Mouse (Mus musculus) adrenal gland, postnatal 36 days (tissue): ENCODE results near the gene Dusp13. TPM values are rescaled to one million over a fixed set of nuclear protein-coding genes. Genes with fewer than 3 reads are reported as not detected.

Experiments used
- DNase-seq, 2 experiments: peaks; one replicate each; pipeline ENCODE4 v3.0.0; 2021; ENCODE audit warnings: mixed read lengths in 1 of 2
- total RNA-seq, 2 experiments: library from RNA; stranded (reverse); gene quantifications; 2 replicates each; pipeline ENCODE4 v1.2.3; 2021

Gene Dusp13
- total RNA-seq, 2 experiments from 2014 or later, result 0.33 to 0.63 TPM

DNA sequence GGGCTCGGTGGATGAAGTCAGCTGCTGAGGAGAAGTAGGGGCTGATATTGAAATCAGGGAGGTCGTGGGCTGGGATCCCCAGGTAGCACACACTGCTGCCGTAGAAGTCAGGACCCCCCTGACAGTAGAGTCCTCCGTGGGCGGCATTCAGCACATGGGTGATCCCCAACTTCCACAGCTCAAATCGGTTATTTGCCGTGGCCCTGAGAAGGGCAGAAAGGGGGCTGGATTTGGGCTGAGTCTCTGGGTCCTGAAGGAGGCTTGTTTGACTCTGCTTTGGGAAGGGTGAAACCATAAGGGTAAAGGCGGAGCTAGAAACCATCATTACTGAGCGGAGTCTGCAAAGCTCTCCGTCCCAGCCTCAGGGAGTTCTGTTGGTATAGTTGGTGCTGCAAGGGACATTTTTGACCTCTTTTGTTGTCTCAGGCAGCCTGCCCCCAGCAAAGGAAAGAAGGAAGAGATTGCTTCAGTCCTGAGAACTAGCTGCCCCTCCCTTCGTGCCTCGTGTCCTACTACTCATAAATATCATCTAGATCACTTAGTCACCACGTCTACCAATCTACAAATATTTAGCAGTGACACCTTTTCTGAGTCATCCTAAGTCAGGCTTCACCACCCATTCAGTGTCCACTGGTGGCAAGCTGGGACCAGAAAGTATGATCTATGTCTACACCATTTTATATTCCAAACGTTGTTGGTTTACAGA, 3.4 kb downstream of the Dusp13 start:
- no peak for DNase-seq

DNA sequence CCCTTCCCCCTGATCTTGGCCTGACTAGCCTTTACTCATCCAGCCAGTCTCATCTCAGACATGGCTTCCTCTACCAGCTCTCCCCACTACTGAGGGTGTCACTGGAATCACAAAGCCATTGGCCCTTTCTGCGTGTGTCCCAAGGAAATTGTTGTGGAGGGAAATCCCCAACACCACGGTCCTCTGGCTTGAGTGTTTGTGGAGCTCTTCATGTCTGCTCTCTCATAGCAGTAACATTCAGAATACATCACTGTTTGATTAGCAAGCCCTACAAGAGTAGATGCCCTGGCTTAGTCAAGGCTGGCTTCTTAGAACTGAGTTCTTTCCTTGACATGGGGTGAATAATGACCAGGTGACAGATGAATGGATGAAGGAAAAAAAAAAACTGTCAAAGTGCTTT, 4.1 kb downstream of the Dusp13 start:
- no peak for DNase-seq

DNA sequence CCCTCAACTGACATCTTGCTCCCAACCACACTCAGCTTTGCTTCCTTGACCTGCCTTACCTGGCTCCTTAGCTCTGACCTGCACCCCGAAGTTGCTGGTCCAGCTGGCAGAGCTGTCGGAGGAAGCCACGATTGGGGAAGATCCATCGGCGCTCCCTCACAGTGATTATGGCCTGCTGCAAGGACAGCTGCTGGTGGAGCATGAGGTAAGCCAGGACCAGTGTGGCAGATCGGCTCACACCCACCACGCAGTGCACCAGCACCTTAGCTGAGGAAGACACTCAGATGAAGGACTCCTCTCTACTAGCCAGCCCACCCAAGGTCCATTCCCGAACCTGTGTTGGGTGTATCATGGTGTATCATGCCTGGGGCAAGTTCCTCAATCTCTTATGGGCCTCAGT, 4.7 kb downstream of the Dusp13 start:
- no peak for DNase-seq

DNA sequence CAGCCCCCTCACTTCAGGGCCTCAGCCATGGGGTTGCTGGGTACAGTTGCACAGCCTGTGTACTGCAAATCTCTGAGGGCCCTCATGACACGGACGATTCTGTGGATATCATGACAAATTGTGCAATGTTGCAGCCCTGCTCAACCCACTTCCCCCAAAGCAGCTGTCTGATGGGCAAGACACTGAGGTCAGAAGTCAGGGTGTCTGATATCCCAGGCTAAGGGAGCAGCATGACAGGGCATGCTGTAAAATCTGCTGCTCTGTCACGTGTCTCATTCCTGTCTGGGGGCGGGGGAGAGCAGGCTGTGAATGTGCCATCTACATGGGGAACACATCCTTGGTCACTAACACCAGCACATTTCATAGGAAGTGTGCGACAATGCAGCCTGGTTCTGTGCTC, 5.8 kb downstream of the Dusp13 start:
- no peak for DNase-seq

DNA sequence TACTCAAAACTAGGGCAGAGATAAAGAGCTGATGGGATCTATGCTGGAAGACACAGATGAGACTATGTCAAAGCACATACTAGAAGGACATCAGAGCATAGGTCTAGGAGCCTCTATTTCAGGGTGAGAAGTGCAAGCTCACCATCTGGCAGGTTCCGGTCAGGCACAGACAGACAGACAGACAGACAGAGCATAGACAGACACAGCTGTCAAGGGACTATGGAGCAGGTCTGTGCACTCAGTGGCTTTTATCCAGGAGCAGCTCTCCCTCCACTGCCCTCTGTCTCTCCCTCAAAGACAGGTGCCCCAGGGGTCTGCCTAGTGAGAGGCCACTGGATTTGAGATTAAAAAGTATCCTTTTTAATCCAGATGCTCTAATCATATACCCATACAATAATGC, 6.8 kb downstream of the Dusp13 start:
- DNase-seq, result no peak

DNA sequence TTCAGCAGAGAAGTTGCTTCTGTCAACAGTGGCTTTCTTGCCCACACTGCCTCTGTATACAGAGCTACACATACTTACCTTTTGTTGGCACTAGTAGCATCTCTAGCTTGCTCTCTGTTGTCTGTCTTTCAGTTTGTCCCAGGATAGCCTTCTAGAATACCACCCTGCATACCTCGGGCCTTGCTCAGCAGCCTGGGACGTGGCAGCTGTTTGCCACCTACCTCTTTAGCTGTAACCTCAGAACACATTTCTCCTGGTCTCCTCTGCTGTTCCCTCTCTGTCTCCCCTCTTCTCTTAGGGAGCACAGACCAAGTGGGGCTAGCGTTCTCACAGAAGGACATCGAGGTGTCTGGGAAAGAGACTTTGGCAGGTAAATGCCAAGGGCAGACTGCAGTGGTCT, 8.5 kb downstream of the Dusp13 start:
- no peak for DNase-seq

DNA sequence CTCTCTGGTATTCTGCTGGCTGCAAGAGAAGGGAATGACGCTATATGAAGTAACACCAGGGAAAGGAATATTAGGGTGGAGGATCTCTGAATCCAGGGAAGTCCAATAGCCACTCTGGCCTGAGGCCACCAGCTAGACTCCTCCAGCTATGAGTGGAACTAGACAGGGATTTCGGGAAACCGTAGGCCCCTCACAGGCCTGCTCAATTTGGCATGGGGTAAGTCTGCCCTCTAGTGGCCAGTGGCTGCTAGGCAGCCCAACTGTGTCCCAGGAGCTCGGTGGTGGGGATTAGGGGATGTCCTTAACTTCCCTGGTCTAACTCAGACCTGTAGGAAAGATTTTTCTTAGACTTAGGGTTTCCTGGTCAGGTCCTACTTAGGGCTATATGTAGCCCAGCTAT, 9.2 kb downstream of the Dusp13 start:
- DNase-seq, result peak; percentile 85 to 86

DNA sequence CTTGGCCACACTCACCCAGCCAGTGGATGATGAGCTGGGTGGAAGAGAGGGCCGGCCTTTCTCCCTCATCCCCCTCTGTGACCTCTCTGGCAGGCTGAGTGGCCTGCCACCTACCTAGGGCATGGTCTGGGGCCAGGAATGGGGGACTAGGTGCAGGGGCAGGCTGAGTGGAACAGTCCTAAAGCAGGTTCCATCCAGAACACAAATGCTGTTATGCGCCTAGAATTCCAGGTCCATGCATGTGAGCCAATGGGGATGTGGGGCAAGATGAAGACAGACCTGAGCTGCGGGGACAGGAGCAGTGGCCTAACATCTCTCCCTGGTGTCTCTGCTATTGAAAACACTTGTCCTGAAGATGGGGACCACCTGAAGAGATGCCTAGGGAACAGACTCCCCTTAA, 9.7 kb downstream of the Dusp13 start:
- DNase-seq, result no peak

DNA sequence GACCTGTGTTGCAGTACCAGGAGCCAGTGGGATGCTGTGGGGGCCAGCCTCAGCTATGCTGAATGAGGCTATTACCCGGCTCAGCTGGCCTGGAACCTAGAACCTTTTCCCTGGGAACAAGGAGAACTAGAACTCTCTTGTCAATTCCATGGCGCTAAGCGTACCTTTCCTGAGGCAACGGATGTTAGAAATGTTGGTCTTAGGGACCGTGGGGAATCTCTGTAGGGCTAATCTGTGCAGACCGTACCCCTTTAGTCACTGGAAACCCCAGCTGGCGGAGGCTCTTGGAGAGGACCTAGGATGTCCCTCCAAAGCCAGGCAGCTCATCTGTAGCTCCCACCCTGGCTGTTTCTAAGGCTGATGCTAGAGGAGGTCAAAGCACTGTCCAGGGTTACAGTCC, 10.6 kb downstream of the Dusp13 start:
- no peak for DNase-seq

DNA sequence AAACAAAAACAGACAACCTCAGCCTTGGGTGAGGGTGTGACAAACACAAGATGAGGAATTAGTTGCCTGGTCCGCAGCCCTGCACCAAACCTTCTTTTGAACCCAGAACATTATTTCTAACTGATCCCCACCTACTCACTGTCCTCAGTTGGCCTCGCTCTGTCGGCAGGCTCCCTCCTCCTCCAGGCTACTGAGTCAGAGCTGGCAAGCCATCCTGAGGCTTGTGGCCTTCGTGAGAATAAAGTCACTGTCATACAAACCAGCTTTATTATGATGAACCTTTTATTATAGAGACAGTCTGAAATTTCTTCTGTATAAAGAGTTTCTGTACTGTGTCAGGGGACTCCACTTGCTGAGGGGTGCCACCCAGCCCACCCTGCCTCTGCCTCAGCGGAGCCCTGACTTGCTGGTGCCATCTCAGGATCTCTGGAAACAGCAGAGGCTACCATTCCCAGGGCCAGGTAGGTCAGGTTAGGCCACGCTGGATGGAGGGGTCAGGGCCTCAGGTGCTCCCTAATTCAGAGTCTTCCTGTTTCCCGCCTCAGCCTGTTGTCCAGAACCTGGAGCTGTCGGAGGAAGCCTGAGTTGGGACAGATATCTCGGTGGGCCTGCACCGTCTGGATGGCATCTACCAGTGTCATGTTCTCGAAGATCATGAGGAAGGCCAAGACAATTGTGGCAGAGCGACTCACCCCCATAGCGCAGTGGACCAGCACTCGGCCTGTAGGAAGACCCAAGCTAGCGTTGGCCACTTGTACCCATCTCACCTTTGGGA, 17.7 kb downstream of the Dusp13 start:
- DNase-seq, result peak in 1 of 2 experiments; percentile 41

DNA sequence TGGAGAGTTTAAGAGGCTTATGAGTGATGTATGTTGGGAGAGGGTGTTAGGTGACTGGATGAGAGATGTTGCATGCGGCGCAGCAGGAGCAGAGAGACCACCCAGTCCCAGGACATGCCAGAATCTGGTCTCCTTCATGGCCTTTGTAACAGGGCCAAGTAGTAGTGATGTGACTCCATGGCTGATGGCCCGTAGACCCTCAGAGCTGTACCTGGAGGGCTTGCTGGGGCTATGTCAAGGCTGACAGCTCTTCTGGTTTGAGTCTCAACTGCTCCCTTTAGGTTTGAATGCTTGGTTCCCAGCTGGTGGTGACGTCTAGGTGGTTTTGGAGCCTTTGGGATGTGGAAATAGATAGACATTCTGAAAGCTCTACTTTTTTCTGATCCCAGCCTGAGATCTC, 21.0 kb downstream of the Dusp13 start:
- no peak for DNase-seq

DNA sequence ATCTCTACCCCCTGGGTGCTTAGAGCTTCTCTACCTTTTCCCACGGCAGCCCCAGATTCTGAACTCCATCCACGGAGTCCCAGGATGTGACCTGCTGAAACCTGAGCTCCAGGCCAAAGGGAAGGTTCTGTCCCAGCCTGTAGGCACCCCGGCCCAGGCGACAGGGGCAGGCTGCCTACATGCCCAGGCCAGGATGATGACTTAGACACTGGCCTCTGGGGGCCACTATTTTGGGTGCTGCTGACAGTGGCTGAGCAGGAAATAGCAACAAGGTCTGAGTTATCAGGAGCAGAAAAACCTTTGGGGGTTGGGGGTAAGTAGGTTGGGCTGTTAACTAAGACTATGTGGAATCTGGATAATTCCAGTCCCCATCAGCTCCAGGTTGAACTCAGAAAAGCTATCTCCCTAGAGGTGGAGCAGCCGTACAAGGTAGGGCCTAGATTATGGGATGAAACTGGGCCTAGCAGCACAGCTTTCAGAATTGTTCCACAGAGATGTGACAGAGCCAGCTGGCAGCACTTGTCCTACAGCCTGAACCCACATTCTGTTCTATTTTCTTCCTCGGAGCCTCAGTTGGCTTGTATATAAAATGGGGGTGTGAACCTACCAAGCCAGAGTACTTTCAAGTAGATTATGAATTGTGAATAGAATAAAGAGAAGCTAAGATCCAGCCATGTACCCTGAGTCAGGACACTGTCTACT, 21.8 kb downstream of the Dusp13 start:
- no peak for DNase-seq

DNA sequence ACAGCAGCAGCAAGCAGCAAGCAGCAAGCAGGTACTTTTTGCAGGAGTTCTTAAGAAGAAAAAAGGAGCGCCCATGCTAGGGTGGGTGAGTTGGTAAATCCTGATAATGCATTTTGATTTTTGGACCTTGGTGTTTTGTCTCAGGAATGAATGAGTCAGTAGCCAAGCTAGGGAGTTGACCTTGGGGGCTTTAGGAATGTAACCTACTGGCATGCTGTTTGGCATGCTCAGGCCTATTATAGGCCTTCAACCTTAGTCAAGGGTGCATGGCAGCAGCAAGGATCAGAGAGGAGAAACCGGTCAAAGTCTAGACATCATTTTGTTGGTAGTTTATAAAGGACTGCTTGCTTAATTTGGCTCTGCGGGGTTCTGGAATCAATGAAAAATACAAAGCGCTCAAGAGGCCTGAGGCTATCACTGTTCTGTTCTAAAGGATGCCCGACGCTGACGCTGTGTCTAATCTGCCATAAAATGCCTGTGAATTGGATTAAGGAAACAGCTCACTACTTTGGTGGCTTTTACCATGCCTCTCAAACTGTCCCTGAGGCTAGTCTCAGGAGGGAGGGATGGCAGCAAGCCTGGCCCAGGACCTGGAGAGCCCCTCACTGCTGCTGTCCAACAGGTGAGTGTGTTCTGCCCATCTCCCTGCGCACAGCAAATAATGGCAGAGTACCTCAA, 28.8 kb downstream of the Dusp13 start:
- DNase-seq, result peak; percentile 16 to 35

DNA sequence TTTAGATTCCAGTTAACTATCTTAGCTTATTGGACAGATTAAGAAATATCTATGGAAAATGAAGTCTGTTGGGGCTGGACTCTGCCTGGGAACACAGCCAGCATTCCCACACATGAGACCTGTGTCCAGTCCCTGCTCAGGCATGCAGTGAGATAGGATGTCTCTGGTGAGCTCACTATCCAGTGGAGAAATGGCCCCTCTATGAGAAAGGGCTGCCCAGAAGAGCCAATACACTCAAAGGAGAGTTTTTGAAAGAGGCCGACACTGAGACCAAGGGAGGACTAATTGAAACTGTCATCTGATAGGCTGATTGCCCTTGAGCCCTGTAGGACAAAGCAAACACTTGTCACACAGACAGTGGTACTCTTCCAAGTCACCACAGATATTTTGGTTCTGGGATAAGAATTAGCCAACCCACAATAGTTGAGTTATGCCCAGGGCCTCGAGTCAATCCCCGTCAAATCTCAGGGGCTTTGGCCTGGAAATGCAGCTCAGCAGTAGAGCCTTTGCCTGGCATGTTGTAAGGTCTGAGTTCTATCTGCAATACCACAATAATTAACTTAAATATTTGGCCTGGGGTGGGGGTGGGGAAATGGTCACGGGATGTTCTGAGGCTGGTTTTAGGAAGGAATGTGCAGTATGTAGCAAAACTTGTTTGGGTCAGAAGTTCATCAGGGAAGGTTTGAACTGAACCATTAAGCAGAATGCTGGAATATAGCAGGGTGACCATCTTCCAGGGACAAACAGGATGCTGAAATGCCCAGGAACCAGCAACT, 30.4 kb downstream of the Dusp13 start:
- DNase-seq, result no peak

DNA sequence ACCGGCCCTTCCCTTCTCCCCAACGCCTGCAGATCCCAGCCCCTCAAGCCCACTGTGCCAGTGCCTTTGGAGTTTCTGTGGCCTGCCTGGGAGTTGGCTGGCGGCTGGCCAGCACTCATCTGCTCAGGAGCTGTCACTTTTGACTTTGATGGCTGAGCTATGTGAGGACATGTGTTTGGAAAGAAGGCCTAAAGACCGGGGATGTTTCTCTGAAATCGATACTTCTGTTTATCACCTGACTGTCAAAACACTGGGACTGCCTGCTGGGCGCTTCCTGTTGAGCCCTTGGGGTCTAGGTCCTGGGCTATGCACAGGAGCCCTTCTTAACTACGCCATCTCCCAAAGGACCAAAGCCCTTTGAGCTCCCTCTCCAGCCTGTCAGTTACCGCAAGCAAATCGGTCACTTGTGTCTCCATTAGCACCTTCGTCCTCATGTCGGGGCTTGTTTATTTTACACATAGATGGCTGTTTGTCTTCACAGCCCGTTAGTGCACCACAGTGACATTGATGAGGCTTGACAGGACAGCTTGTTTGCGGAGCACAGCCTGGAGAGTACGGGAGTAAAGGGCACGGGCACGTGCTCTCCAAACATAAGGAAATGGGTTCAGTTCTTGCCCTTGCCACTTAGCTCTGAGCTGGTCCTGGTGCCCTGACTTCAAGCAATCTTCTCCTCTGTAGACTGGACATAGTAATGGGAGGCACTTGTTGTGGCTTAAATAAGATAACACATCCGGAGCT, 31.2 kb downstream of the Dusp13 start:
- no peak for DNase-seq

DNA sequence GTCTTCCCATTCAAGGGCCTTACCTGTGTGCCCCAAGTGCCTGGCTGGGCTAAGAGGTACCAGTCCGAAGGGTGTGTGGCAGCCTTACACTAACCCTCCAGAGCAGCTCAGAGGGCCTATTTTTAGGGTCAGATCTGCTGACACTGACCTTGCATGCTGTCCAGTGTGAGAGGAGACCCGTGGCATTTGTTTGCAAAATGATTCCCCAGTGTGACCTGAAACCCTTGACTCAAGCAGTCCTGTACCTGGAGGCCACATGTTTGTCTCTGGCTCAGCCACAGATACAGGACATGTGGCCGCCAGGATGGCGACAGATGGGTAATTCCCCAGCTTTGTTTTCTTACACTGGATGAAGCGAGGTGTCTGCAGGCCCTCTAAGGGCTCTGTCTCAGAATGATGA, 36.5 kb downstream of the Dusp13 start, which contains the start of gene Dupd1:
Dupd1 (minus strand) TSS at position 91 of the 400 bp plus-strand sequence.
- no peak for DNase-seq

DNA sequence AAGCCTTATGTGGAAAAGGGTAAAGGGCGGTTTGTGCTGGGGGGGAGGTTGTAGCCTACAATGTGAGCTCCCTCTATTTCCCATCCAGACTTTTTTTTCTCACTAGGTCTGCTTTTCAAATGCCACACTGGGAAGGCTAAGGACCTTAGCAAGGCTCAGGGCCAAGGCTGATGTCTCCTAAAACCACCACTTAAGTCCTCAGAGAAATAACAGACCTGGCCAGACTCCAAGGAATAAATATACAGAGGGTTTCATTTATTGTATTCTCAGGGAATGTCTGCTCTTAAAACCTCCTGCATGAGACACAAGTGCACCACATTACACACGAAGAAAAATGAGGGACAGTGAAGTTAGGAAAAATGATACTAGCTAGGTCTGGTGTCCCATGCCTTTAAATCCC, 39.8 kb downstream of the Dusp13 start:
- no peak for DNase-seq

DNA sequence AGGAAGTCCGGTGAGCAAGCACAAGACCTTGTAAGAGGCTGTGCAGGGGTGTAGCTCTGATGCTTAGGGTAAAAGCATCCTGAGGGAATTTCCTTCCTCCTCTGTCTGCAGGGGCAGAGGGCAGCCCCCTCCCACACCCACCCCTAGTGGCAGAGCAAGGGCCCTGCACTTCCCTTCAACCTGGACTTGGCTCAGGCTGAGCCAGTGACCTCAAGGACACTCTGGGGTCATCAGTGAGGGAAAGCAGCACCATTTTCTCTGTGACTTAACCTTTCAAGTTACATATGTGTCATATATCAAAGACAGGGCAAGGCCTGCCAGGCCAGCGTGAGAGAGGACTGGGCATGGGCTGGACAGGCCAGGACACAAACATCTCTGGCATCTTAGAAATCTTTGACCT, 41.4 kb downstream of the Dusp13 start:
- DNase-seq, result peak; percentile 70

DNA sequence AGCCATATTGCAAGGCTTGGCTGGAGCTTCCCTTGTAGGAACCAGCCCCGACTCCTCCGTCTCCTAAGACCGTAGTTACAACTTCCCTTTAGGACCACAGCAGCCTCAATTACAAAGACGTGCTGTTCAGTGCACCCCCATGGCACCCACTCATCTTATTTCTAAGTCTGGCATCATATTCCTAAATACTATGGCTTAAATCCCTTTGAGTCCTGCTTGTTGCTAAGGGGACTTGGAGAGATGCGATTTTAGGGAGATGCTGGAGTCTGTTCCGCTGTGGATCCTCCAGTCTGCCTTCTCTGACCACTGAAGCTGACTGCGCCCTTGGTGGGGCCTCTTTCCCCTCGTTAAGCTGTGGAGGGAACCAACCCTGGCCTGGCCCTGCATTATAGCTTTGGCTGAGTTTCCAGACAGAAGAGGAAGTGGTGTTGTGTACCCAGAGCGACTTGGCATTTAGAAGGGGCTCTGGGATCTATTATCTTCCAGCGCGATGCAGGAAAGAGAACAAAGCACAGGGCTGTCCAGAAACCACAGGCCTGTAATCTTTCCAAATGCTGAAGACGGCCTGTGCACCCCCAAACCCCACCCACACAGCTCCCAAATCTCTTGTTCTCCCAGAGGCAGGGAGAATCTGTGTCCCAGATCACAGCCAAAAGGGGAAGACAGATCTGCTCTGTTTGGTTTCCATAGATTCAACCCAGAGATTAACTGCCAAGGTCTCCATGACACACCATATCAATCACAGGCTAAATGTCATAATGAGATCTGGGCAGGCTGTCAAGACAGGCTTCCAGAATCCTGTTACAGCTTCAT, 44.0 kb downstream of the Dusp13 start:
- DNase-seq, result peak; percentile 45 to 51

DNA sequence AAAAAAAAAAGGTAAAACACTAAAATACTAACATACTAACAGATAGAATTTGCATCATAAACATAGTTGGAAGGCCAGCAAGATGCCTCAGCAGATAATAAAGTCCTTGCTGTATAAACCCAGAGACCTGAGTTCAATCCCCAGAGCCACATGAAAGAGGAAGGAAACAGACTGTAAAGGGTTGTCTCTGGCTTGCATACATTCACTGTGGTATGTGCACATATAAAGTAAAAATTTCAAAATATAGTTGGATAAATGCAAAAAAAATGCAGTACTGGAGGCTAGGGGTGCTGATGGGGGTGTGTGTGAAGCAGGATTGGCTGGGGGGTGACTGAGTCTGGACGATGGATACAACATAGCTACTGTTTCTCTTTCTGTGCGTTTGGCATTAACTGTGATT, 45.5 kb downstream of the Dusp13 start:
- DNase-seq, result no peak
